Mouse (Mus musculus) limb, embryonic 13.5 days (tissue): ENCODE measurements around the gene Cldn11. TPM values are rescaled to one million over a fixed set of nuclear protein-coding genes. Genes with fewer than 3 reads are reported as not detected.
"Not testable (repeated sequence)": the region's sequence is repeated elsewhere in the genome, so short reads cannot be mapped to it uniquely, and the experiment has no call there.

Source experiments
- ATAC-seq: fragments of 200-750 bp; cut with Nextera tagmentation; 2 replicates; pipeline ENCODE4 v1.8.0; 2017; ENCODE audit warnings: low read depth, moderate number of reproducible peaks, moderate TSS enrichment; ENCODE audit not compliant: low FRiP score
- H3K27ac ChIP-seq: fragments of 300-500 bp; sonication (generic); 2 replicates; pipeline ENCODE4 v1.5.1; 2015; ENCODE audit warnings: inconsistent platforms, mild to moderate bottlenecking, moderate library complexity
- H3K27me3 ChIP-seq: fragments of 300-500 bp; sonication (generic); 2 replicates; pipeline ENCODE4 v1.6.1; 2015; ENCODE audit warnings: mild to moderate bottlenecking, inconsistent platforms
- H3K36me3 ChIP-seq: fragments of 300-500 bp; sonication (generic); 2 replicates; pipeline ENCODE4 v1.6.1; 2015; ENCODE audit warnings: inconsistent platforms, mild to moderate bottlenecking, moderate library complexity
- H3K4me1 ChIP-seq: fragments of 300-500 bp; sonication (generic); 2 replicates; pipeline ENCODE4 v1.6.1; 2015; ENCODE audit warnings: inconsistent platforms
- H3K4me2 ChIP-seq: fragments of 300-500 bp; sonication (generic); replicated peaks from 2 replicates; pipeline ENCODE4 v1.6.1; 2015; ENCODE audit warnings: inconsistent platforms, mild to moderate bottlenecking, moderate library complexity
- H3K4me3 ChIP-seq: fragments of 300-500 bp; sonication (generic); 2 replicates; pipeline ENCODE4 v1.5.1; 2015; ENCODE audit warnings: moderate library complexity, mild to moderate bottlenecking, inconsistent platforms
- H3K9ac ChIP-seq: fragments of 300-500 bp; sonication (generic); 2 replicates; pipeline ENCODE4 v1.6.1; 2015; ENCODE audit warnings: mild to moderate bottlenecking, inconsistent platforms
- H3K9me3 ChIP-seq: fragments of 300-500 bp; sonication (generic); 2 replicates; pipeline ENCODE4 v1.6.1; 2016; ENCODE audit warnings: inconsistent platforms
- WGBS: fragments of 180-500 bp; shearing (Covaris S2); methylation state at CpG from one replicate; pipeline ENCODE4 v1.1.7; 2015; 5-methylcytosine and 5-hydroxymethylcytosine counted together
- polyA plus RNA-seq: library from polyadenylated mRNA; unstranded; fragments of >200 nt; fragmentation: Nextera tagmentation; extraction: Ambion mirVana; gene quantifications from 2 replicates; pipeline ENCODE4 v1.2.1, GENCODE M21; 2015

The Cldn11 gene
- polyA plus RNA-seq, 1 experiment from 2014 or later: 10.7 TPM

DNA sequence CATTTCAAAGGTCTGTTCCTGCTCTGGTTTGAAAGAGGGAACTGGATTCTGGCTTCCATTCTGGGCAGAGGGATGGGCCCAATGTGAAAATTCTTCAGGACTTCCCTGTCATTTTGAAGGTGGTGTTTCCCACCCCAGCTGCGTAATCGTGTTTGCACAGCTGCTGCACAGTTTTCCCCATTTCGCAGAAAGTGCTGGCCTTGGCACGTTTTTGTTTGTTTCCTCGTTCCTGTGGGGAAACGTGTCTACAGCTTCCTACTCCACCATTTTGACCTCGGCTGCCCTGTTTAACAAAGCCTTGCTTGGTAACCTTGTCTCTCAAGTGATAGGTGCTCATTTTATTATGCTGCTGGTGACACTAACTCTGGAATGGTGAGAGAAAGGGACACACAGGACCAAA is 15.0 kb upstream of the Cldn11 start:
- no peak for ATAC-seq
- Histone ChIP-seq H3K9me3 (no peaks in the 10 kb centered on the region), H3K9ac (no peak overlapping the region), H3K36me3 (no peaks in the 10 kb centered on the region), H3K4me3 (no peak overlapping the region), H3K4me2 (no peak overlapping the region), H3K27me3 (no peaks in the 10 kb centered on the region), H3K4me1 (no peaks in the 10 kb centered on the region), H3K27ac (no peak overlapping the region)
- 67% methylated on average over 7 of the region's 7 CpGs for WGBS

DNA sequence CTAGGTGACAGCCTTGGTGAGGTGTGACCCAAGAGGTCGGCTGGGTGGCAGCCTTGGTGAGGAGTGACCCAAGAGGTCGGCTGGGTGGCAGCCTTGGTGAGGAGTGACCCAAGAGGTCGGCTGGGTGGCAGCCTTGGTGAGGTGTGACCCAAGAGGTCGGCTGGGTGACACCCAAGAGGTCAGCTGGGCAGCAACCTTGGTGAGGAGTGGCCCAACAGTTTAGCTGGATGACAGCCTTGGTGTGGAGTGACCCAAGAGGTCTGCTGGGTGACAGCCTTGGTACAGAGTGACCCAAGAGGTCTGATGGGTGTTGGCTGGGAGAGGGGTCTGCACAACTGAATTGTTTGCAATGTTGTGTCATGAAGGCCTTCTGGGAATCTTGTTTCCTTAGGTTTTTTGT is 13.1 kb upstream of the Cldn11 start:
- H3K36me3 ChIP-seq, H3K9me3 ChIP-seq, H3K4me3 ChIP-seq, H3K4me1 ChIP-seq, H3K9ac ChIP-seq, H3K27me3 ChIP-seq, H3K27ac ChIP-seq, ATAC-seq, H3K4me2 ChIP-seq: not testable (repeated sequence)
- 66% methylated on average over 4 of the region's 4 CpGs for WGBS

DNA sequence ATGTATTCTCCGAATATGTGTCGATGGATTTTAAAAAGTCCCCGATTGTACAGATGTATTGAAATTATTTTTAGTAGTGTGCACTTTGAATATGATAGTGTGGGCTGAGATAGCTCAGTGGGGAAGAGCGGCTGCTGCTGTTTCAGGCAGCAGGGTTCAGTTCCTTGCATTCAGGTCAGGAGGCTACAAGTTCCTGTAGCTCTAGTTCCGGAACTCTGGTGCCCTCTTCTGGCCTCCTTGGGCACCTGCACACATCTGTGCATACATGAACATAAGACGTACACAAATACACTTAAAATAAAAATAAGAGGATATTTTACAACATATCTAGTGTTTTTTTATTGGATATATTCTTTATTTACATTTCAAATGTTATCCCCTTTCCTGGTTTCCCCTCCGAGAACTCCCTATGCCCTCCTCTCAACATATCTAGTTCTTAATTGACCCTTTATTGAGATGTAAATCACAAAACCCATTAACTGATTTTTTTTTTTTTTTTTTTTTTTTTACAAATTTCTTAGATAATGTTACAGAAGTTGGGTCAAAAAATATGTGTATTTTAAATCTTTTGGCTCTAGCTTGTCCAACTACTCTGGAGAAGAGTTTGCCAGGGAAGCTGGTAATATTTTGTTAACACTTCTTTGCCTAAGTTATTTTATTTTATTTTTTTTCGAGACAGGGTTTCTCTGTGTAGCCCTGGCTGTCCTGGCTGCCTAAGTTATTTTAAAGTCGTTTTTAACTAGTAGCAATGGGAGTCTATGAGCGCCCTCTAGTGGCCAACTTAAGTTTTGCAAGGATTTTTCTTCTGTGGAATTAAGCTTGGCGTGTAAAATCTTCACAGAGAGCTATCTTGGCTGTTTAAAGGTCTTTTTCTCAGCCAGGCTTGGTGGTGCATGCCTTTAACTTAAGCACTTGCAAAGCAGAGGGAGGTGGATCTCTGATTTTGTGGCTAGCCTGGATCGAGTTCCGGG is 11.0 kb upstream of the Cldn11 start:
- Histone ChIP-seq H3K27ac (no peak overlapping the region), H3K9ac (no peak overlapping the region), H3K9me3 (no peaks in the 10 kb centered on the region), H3K4me1 (no peaks in the 10 kb centered on the region), H3K4me3 (no peak overlapping the region), H3K4me2 (no peak overlapping the region), H3K27me3 (no peaks in the 10 kb centered on the region), H3K36me3 (no peaks in the 10 kb centered on the region)
- WGBS: 53% methylated on average over 13 of the region's 13 CpGs
- ATAC-seq: no peak

DNA sequence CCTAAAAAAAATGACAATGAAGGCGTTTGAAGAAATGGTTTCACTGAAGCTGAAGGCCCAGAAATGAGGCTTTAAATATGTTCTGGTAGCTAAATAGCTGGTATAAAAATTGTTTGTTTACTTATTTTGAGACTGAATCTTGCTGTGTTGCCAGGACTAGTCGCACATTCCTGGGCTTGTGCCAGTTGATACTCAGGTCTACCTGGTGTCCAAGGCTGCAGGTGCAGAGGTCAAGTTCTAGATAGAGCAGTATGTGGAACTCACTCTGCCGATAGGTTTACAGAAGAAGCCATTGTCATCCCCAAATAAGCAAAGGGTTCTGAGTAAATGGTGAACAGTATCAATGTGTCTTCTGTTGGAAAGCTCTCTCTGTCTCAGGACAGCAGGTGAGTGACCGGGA is 8.1 kb upstream of the Cldn11 start:
- Histone ChIP-seq H3K4me1 (no peaks in the 10 kb centered on the region), H3K27me3 (no peaks in the 10 kb centered on the region), H3K9ac (no peak overlapping the region), H3K4me2 (no peak overlapping the region), H3K27ac (no peak overlapping the region), H3K36me3 (no peaks in the 10 kb centered on the region), H3K9me3 (no peaks in the 10 kb centered on the region), H3K4me3 (no peak overlapping the region)
- ATAC-seq: no peak
- 83% methylated on average over 4 of the region's 4 CpGs for WGBS

DNA sequence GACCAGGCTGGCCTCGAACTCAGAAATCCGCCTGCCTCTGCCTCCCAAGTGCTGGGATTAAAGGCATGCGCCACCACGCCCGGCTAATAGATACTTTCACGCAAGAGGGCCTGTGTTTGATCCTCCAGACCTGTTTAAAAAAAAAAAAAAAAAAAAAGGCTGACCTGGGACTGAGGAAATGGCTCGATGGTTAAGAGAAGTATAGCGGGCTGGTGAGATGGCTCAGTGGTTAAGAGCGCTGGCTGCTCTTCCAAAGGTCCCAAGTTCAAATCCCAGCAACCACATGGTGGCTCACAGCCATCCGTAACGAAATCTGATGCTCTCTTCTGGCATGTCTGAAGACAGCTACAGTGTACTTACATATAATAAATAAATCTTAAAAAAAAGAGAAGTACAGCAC is 4.5 kb upstream of the Cldn11 start:
- not testable (repeated sequence) for ATAC-seq, H3K4me1 ChIP-seq, H3K9me3 ChIP-seq, H3K36me3 ChIP-seq, H3K4me3 ChIP-seq, H3K4me2 ChIP-seq, H3K9ac ChIP-seq, H3K27ac ChIP-seq
- peaks cover 22% of the 10 kb centered on the region for H3K27me3 ChIP-seq
- 85% methylated on average over 11 of the region's 11 CpGs for WGBS

DNA sequence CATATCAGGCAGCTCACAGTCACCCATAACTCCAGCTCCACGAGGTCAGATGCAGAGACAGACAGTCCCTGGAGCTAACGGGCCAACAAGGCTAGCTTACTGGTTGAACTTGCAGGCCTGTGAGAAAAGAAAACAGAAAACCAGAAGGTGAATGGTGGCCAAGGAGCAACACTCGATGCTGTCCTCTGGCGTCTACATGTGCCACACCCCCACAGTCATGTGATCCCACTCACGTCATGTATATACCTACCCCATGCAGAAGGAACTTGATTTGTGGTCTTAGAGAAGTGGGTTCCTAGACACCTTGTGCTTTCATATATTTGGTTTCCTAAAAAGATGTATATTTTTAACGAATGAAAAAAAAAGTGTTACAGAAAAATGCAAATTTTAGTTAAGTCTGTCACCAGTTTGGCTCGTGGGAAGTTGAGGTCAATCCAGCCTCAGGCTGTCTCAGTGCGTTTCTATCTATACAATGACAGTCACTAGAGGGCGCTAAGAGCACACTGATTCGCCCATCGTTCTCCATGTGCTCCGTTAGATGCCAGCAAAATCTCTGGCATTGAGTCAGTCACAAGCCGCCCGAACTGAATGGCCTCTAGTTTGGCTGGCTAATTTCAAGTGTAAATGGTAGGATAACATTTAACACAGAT is 4.0 kb upstream of the Cldn11 start:
- H3K9ac ChIP-seq: no peak overlapping the region
- no peaks in the 10 kb centered on the region for H3K36me3 ChIP-seq
- H3K27me3 ChIP-seq: peaks cover 27% of the 10 kb centered on the region
- peak overlapping the region; percentile 34 for H3K4me2 ChIP-seq
- peak; percentile 71; the same call in 1 of the 2 replicates for ATAC-seq
- H3K27ac ChIP-seq: no peak overlapping the region
- 11% methylated on average over 14 of the region's 14 CpGs for WGBS
- peaks cover 6% of the 10 kb centered on the region for H3K4me1 ChIP-seq
- H3K4me3 ChIP-seq: no peak overlapping the region
- no peaks in the 10 kb centered on the region for H3K9me3 ChIP-seq

DNA sequence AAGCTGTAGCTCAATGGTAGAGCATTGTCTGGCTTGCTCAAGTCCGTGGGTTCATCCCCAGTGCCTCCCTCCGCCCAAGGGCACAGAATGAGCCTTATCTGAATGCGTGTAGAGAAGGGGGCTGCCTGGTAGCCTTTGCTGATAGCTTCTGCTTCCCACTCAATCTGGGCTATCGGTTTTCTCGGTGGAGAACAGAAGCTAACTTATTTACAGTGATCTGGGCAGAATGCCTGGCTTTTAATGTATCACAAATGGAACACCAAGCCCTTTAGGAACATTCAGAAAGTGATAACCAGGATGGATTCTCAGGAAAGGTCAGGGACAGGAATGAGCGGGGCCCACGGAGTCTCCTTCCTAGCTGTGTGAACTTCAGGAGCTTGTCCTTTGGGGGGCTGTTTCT is 1.1 kb upstream of the Cldn11 start:
- Histone ChIP-seq H3K4me2 (no peak overlapping the region), H3K36me3 (no peaks in the 10 kb centered on the region), H3K27ac (no peak overlapping the region), H3K9ac (no peak overlapping the region), H3K4me3 (no peak overlapping the region), H3K27me3 (peaks cover 33% of the 10 kb centered on the region), H3K4me1 (peaks cover 18% of the 10 kb centered on the region), H3K9me3 (no peaks in the 10 kb centered on the region)
- no peak for ATAC-seq
- WGBS: 82% methylated on average over 7 of the region's 7 CpGs

DNA sequence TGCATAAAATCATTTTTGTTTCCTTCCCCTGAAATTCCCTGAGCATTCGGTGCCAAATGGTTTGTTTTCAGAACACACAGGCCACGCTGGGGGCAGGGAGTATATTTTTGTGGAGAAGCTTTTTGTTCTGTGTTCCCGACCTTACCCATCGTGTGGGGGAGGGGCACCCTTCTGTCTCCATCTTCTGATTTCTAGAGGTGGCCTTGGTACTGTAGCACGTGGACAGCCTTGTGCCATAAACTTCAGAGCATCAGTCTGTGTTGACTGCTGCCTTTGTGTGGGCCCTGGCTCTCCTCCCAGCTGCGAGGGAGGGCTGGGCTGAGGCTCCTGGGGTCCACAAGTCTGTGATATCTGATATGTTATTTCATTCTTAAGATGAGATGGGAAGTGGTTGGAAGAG is 2.4 kb downstream of the Cldn11 start:
- Histone ChIP-seq H3K9ac (no peak overlapping the region), H3K27ac (no peak overlapping the region), H3K4me3 (no peak overlapping the region), H3K9me3 (no peaks in the 10 kb centered on the region), H3K27me3 (peaks cover 33% of the 10 kb centered on the region), H3K4me1 (peaks cover 26% of the 10 kb centered on the region), H3K4me2 (no peak overlapping the region), H3K36me3 (no peaks in the 10 kb centered on the region)
- no peak for ATAC-seq
- 60% methylated on average over 6 of the region's 6 CpGs for WGBS

DNA sequence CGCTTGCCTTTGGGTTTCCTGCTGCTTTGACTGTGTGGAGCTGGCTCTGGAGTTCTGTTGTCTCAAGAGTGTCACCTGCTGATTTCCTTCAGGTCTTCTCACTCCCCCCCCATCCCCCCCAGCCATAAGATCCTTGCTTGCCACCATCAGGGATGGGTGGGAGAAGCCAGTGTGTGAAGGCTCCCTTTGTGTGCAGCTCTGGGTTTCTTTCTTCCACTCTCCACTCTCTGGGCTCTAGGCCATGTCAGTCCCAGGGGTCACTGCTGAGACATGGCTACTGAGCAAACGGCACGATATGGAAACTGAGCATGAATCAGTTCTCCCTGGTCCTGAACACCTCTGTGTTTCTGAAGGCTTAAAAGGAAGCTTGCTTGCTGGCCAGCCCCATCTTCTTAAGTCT is 6.4 kb downstream of the Cldn11 start:
- Histone ChIP-seq H3K4me1 (peaks cover 26% of the 10 kb centered on the region), H3K36me3 (no peaks in the 10 kb centered on the region), H3K4me2 (0 out of 2 replicates have a peak overlapping the region, but pooled peaks have one; percentile 9), H3K9ac (no peak overlapping the region), H3K9me3 (no peaks in the 10 kb centered on the region), H3K4me3 (no peak overlapping the region), H3K27ac (0 out of 2 replicates have a peak overlapping the region, but pooled peaks have one; percentile 15), H3K27me3 (peaks cover 3% of the 10 kb centered on the region; the same call in 1 of the 2 replicates)
- WGBS: 46% methylated on average over 3 of the region's 3 CpGs
- ATAC-seq: 0 out of 2 replicates have a peak, but pooled peaks have one; percentile 34

DNA sequence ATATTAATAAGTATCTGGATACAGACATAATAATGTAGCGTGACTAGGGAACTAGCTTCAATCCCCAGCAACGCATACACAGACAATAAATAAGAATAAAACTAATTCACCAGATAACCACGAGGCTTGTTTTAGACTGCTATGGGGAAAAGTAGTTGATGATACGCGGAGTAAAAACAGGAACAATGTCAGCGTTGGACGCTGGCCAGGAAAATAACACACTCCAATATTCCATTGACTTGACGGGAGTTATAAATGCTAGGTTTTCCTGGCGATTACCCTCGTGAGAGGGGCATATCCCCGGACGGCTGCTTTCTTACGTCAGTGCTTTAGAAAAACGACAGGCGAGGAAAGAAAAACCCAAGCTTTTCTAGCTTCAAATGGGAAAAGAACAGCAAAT is 8.1 kb downstream of the Cldn11 start:
- Histone ChIP-seq H3K36me3 (no peaks in the 10 kb centered on the region), H3K4me2 (no peak overlapping the region), H3K4me3 (no peak overlapping the region), H3K27ac (no peak overlapping the region), H3K4me1 (peaks cover 14% of the 10 kb centered on the region; the same call in 1 of the 2 replicates), H3K27me3 (no peaks in the 10 kb centered on the region), H3K9me3 (no peaks in the 10 kb centered on the region), H3K9ac (no peak overlapping the region)
- ATAC-seq: no peak
- 65% methylated on average over 15 of the region's 15 CpGs for WGBS

DNA sequence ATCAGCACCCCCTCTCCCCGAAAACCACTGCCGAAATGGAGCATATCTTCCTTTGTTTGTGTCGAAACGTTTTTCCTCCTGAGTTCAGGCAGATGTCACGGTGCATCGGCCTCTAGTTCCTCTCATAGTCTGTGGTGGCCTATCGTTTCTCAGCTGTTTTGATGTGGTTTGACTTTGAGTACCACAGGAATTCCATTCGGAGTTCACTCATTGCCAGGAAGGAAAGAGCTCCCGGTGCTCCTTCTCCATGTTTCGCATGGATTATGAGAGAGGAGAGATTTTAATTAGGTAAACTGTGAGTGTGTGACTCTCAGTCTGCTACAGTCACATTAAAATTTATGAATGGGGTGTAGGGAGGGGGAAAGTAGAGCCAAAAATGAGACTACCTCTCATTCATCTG is 10.3 kb downstream of the Cldn11 start:
- H3K27ac ChIP-seq: no peak overlapping the region
- 68% methylated on average over 10 of the region's 10 CpGs for WGBS
- no peak overlapping the region for H3K4me2 ChIP-seq
- H3K36me3 ChIP-seq: no peaks in the 10 kb centered on the region
- H3K27me3 ChIP-seq: no peaks in the 10 kb centered on the region
- no peak for ATAC-seq
- no peak overlapping the region for H3K9ac ChIP-seq
- no peaks in the 10 kb centered on the region for H3K9me3 ChIP-seq
- H3K4me3 ChIP-seq: no peak overlapping the region
- H3K4me1 ChIP-seq: peaks cover 14% of the 10 kb centered on the region; the same call in 1 of the 2 replicates

DNA sequence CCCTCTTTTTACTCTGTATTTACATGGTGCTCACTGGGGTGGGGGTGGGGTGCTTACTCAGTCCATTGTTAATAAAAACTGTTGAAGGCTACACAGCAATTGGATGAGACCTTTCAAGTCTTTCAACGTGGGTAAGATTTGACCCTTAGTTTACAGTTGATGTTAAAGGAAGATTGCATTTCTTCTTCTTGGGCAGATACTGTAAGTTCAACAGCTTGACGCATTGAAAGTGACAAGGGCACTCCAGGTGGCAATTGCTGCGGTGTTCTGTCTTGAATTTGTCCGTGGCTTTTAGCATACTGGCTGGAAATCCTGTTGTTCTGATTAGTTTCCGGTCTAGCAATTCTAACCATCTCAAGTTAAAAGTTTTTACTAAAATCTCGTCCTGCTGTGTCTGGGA is 11.6 kb downstream of the Cldn11 start:
- Histone ChIP-seq H3K27me3 (no peaks in the 10 kb centered on the region), H3K9me3 (no peaks in the 10 kb centered on the region), H3K9ac (no peak overlapping the region), H3K36me3 (no peaks in the 10 kb centered on the region), H3K27ac (no peak overlapping the region), H3K4me2 (no peak overlapping the region), H3K4me3 (no peak overlapping the region), H3K4me1 (peaks cover 5% of the 10 kb centered on the region; the same call in 1 of the 2 replicates)
- 45% methylated on average over 6 of the region's 6 CpGs for WGBS
- ATAC-seq: no peak
